Mouse (Mus musculus) stomach, postnatal 0 days (tissue): ENCODE measurements around the gene Dnajc28. TPM values are rescaled to one million over a fixed set of nuclear protein-coding genes. Genes with fewer than 3 reads are reported as not detected.
A peak's percentile ranks its signal among the peaks of the same experiment; 100 is the strongest.

Source experiments
- ATAC-seq: fragments of 200-750 bp; cut with Nextera tagmentation; 2 replicates; pipeline ENCODE4 v1.8.0; 2017; ENCODE audit not compliant: low FRiP score, low TSS enrichment
- DNase-seq: peaks from one replicate; pipeline ENCODE4 v3.0.0-alpha.2; 2016; ENCODE audit warnings: low spot score
- H3K27ac ChIP-seq: fragments of 300-500 bp; sonication (generic); replicated peaks from 2 replicates; pipeline ENCODE4 v1.5.1; 2014; ENCODE audit warnings: mild to moderate bottlenecking, control low read depth
- H3K27me3 ChIP-seq: fragments of 300-500 bp; sonication (generic); 2 replicates; pipeline ENCODE4 v1.6.1; 2014; ENCODE audit warnings: low read length; ENCODE audit not compliant: control insufficient read depth, insufficient read depth
- H3K36me3 ChIP-seq: fragments of 300-500 bp; sonication (generic); 2 replicates; pipeline ENCODE4 v1.6.1; 2014; ENCODE audit warnings: low read length, mixed read lengths; ENCODE audit not compliant: control insufficient read depth, insufficient read depth
- H3K4me1 ChIP-seq: fragments of 300-500 bp; sonication (generic); replicated peaks from 2 replicates; pipeline ENCODE4 v1.6.1; 2014; ENCODE audit warnings: antibody characterized with exemption; ENCODE audit not compliant: control insufficient read depth, insufficient read depth
- H3K4me2 ChIP-seq: fragments of 300-500 bp; sonication (generic); replicated peaks from 2 replicates; pipeline ENCODE4 v1.6.1; 2014; ENCODE audit warnings: low read depth, mild to moderate bottlenecking, control low read depth, moderate library complexity
- H3K4me3 ChIP-seq: fragments of 300-500 bp; sonication (generic); 2 replicates; pipeline ENCODE4 v1.5.1; 2014; ENCODE audit warnings: low read depth, low read length, control low read depth
- H3K9ac ChIP-seq: fragments of 300-500 bp; sonication (generic); 2 replicates; pipeline ENCODE4 v1.6.1; 2014; ENCODE audit warnings: mild to moderate bottlenecking, low read length, control low read depth, mixed read lengths
- H3K9me3 ChIP-seq: fragments of 300-500 bp; sonication (generic); 2 replicates; pipeline ENCODE4 v1.6.1; 2016; ENCODE audit warnings: low read length; ENCODE audit not compliant: control insufficient read depth
- CTCF ChIP-seq: IDR thresholded peaks from 2 replicates; pipeline ENCODE4 v1.5.1; 2016; ENCODE audit warnings: antibody characterized with exemption, low read depth, mild to moderate bottlenecking, moderate library complexity
- EP300 ChIP-seq: optimal IDR thresholded peaks from 2 replicates; pipeline ENCODE3; 2016; ENCODE audit warnings: antibody characterized with exemption
- WGBS: fragments of 180-500 bp; shearing (Covaris S2); extraction: QIAGEN DNeasy Blood & Tissue Kit; methylation state at CpG from one replicate; pipeline ENCODE4 v1.1.7; 2014; 5-methylcytosine and 5-hydroxymethylcytosine counted together
- polyA plus RNA-seq: library from polyadenylated mRNA; unstranded; fragments of >200 nt; fragmentation: Nextera tagmentation; extraction: Ambion mirVana; gene quantifications from 2 replicates; pipeline ENCODE4 v1.2.1, GENCODE M21; 2015

Gene Dnajc28
- polyA plus RNA-seq, 1 experiment from 2014 or later = 1.4 TPM

DNA sequence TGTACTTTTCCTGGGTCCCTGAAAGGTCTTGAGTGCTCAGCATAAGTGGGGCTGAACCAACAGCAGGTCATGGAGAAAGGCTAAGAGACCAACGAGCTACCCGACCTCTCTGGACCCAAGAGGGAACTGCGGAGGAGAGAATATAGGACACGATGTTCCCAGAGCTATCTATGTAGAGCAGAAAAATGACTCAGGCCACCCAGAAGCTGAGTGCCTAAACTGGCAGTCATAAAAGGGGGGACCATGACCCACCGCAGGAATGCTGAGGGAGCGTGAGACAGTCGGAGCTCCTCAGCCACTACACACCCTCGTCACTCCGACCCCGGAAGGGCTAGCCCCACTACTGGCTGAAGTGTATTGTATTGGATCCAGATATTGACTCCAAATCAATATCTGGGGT is 49.9 kb downstream of the Dnajc28 start:
- TF ChIP-seq EP300 (no peak), CTCF (no peak)
- Histone ChIP-seq H3K27me3 (no peaks in the 10 kb centered on the region), H3K9ac (no peak overlapping the region), H3K36me3 (0 out of 2 replicates have a peak, but pooled peaks cover 3% of the 10 kb centered on the region), H3K27ac (no peak overlapping the region), H3K4me3 (no peak overlapping the region), H3K9me3 (no peaks in the 10 kb centered on the region), H3K4me1 (no peaks in the 10 kb centered on the region), H3K4me2 (no peak overlapping the region)
- ATAC-seq (peak; percentile 23; the same call in 1 of the 2 replicates), DNase-seq (no peak)
- 85% methylated on average over 10 of the region's 10 CpGs for WGBS

DNA sequence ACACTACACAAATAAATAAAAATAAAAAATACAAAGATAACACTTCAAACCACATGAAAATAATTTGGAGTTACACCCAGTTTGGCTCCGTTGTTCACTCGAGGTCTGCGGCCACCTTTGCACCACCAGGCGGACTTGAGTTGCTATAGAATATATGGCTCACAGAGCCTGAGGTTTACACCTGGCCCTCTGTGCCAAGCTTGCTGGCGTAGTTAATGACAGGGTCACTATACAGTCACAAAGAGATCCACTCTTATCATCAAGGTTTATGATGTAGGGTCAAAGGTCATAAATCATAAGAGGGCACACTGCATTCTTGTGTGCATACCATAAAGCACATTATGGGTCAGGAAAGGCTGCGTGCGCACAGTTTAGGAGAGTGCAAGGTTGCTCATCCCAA is 52.8 kb downstream of the Dnajc28 start:
- no peak overlapping the region for H3K4me2 ChIP-seq
- no peaks in the 10 kb centered on the region for H3K9me3 ChIP-seq
- ATAC-seq = no peak
- H3K4me1 ChIP-seq = no peaks in the 10 kb centered on the region
- H3K27me3 ChIP-seq = no peaks in the 10 kb centered on the region
- peaks cover 14% of the 10 kb centered on the region for H3K36me3 ChIP-seq
- TF ChIP-seq CTCF = no peak
- TF ChIP-seq EP300 = no peak
- H3K27ac ChIP-seq = no peak overlapping the region
- no peak overlapping the region for H3K9ac ChIP-seq
- H3K4me3 ChIP-seq = no peak overlapping the region
- WGBS = 75% methylated on average over 7 of the region's 7 CpGs
- no peak for DNase-seq

DNA sequence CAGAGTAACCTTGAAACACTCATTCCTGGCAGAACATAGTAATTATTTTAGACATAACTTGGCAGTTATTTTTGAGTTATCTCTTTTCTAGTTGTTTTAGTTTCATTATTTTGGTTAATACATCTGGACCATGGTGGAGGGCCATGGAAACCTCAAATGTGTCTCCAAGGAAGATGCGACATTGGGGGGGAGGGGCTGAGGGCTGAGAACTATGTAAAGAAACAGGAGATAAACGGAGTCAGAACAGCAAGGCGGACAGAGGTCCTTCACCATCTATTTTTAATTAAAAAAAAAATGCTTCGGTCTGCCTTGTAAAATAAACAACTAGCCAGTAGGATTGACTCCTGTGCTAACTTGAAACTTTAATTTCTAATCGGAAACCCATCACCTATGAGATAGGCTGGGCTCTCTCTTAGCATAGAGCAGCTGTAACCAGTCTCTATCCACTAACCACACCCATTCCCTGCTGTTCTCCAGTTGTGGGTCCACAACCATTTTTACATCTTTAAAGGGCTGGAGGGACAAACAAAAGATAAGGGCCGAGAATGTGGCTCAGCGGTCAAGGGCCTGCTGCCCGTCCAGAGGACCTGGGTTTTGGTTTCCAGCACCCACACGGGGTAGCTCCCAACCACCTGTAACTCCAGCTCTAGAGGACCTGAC is 53.4 kb downstream of the Dnajc28 start:
- ATAC-seq (no peak), DNase-seq (no peak)
- H3K4me1 ChIP-seq = no peaks in the 10 kb centered on the region
- 53% methylated on average over 9 of the region's 9 CpGs for WGBS
- peaks cover 14% of the 10 kb centered on the region for H3K36me3 ChIP-seq
- H3K9me3 ChIP-seq = no peaks in the 10 kb centered on the region
- no peaks in the 10 kb centered on the region for H3K27me3 ChIP-seq
- no peak overlapping the region for H3K9ac ChIP-seq
- TF ChIP-seq EP300 (no peak), CTCF (no peak)
- no peak overlapping the region for H3K27ac ChIP-seq
- H3K4me2 ChIP-seq = no peak overlapping the region
- H3K4me3 ChIP-seq = no peak overlapping the region

DNA sequence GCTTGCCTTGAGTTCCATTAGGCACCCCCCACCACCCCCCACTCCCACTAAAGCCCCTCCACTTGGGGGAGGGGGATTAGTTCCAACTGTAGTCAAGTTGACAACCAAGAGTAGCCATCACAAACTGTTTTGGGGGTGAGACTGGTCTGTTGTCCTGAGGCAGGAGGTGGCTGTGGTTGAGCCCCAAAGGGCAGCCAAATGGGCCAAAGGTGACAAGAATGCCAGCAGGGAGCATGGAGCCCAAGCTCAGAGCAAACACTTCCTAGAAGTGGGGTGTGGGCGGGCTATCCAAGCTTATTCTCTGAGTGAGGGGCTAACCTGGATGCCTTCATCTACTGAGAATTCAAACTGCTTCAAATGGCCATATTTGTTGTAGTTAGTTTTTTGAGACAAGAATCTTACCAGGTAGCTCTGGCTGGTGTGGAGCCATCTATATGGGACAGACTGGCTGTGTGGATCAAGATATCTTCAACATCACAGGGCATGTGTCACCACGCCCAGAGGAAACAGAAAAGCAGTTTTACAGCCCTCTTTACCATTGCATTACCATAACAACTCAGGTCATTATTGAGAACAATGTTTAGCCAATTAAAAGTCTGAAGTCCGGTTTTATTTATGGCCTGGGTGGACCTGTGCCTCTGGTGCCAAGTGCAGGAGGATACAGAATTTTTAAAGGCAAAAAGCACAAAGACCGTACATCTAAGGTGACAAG is 54.1 kb downstream of the Dnajc28 start:
- WGBS = 74% methylated on average over 4 of the region's 4 CpGs
- H3K9ac ChIP-seq = no peak overlapping the region
- no peak for TF ChIP-seq EP300
- TF ChIP-seq CTCF = no peak
- no peak overlapping the region for H3K27ac ChIP-seq
- H3K4me1 ChIP-seq = no peaks in the 10 kb centered on the region
- peaks cover 14% of the 10 kb centered on the region for H3K36me3 ChIP-seq
- ATAC-seq = no peak
- DNase-seq = no peak
- H3K27me3 ChIP-seq = no peaks in the 10 kb centered on the region
- H3K4me3 ChIP-seq = no peak overlapping the region
- no peak overlapping the region for H3K4me2 ChIP-seq
- H3K9me3 ChIP-seq = no peaks in the 10 kb centered on the region

Other genes starting within 250 kb of the Dnajc28 start
- 29.4 and 33.4 TPM in 2 replicates for gene Ifnar2, start 246.2 kb downstream of the Dnajc28 start, polyA plus RNA-seq
- gene Gm21970, start 227.3 kb downstream of the Dnajc28 start, polyA plus RNA-seq = not detected in 2 replicates
- 52.3 and 55.4 TPM in 2 replicates for gene Il10rb, start 212.9 kb downstream of the Dnajc28 start, polyA plus RNA-seq
- 18.3 and 19.2 TPM in 2 replicates for gene Ifnar1, start 133.8 kb downstream of the Dnajc28 start, polyA plus RNA-seq
- gene Ifngr2, start 72.0 kb downstream of the Dnajc28 start, polyA plus RNA-seq = 54.9 and 57.8 TPM in 2 replicates
- 60.8 and 64.6 TPM in 2 replicates for gene Tmem50b, start 21.2 kb downstream of the Dnajc28 start, polyA plus RNA-seq
- 35.7 and 36.4 TPM in 2 replicates for gene Gart, start 27.9 kb upstream of the Dnajc28 start, polyA plus RNA-seq
- 62.3 and 65.8 TPM in 2 replicates for gene Son, start 28.5 kb upstream of the Dnajc28 start, polyA plus RNA-seq
- gene Donson, start 69.7 kb upstream of the Dnajc28 start, polyA plus RNA-seq = 5.4 TPM in 2 replicates
- 45.2 and 45.3 TPM in 2 replicates for gene Cryzl1, start 109.9 kb upstream of the Dnajc28 start, polyA plus RNA-seq
- 7.8 and 8.7 TPM in 2 replicates for gene Itsn1, start 110.3 kb upstream of the Dnajc28 start, polyA plus RNA-seq